Mouse (Mus musculus): Measurements from ENCODE around the gene Gfap. TPM values are rescaled to one million over a fixed set of nuclear protein-coding genes. Genes with fewer than 3 reads are reported as not detected.

Gene Gfap
- polyA plus RNA-seq, 1 experiment from 2014 or later = 0.16 TPM

DNA sequence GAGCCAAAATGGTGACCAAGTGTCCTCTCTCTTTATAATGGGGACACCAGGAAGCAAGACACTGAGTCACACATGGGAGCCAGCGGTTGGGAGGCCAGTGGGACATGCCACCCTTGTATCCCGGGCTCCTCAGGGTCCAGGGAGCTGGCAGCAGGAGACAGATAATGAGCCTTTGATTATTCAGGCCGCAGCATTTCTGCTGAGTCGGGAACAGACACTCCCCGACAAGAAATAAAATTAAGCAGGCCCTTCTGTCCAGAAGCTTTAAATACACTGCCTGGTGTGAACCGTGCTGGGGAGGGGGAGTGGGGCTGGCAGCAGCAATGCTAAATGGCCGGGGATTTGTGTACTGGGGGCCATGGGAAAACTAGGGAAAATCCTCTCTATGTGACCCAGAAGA is 10.7 kb upstream of the Gfap start:
- Histone ChIP-seq H3K27me3 (ENCODE audit: control insufficient read depth, insufficient read depth, low read length) (no peaks in the 10 kb centered on the region; the same call in 1 of the 2 replicates), H3K36me3 (ENCODE audit: control insufficient read depth, insufficient read depth, low read length) (peaks cover 73% of the 10 kb centered on the region), H3K4me3 (ENCODE audit: low read depth, low read length) (no peak overlapping the region), H3K9me3 (ENCODE audit: control insufficient read depth, low read length) (no peaks in the 10 kb centered on the region), H3K4me1 (ENCODE audit: control insufficient read depth, insufficient read depth, low read length) (no peaks in the 10 kb centered on the region), H3K9ac (ENCODE audit: low read length) (no peak overlapping the region), H3K4me2 (ENCODE audit: low read depth, severe bottlenecking) (no peak overlapping the region), H3K27ac (replicated peaks; ENCODE audit: low read depth, low read length) (no peak overlapping the region)
- ATAC-seq (ENCODE audit: insufficient number of reproducible peaks, low FRiP score, low TSS enrichment, low read depth) = no peak
- 83% methylated on average over 7 of the region's 7 CpGs for WGBS
- no peak for DNase-seq (ENCODE audit: low spot score)

DNA sequence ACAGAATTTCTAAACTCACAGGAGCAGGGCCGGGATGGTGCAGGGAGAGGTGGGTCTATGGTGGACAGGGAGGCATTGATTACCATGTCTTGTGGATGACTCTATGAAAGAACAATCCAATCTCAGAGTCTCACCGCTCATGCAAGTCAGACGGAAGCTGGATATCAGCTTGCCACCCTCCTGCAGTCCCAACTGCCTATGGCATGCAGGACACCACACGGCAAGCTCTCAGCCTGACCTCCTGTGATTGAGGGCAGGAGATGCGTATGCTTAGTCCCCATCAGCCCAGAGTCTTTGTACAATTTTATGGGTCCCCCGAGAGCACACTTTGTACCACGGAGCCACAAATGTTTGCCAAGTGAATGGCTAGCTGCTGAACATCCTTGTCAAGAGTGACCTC is 2.9 kb upstream of the Gfap start:
- no peak for ATAC-seq (ENCODE audit: insufficient number of reproducible peaks, low FRiP score, low TSS enrichment, low read depth)
- H3K4me3 ChIP-seq (ENCODE audit: low read depth, low read length) = no peak overlapping the region
- 75% methylated on average over 7 of the region's 7 CpGs for WGBS
- H3K36me3 ChIP-seq (ENCODE audit: control insufficient read depth, insufficient read depth, low read length) = peaks cover 19% of the 10 kb centered on the region
- 0 out of 2 replicates have a peak, but pooled peaks cover 3% of the 10 kb centered on the region for H3K4me1 ChIP-seq (ENCODE audit: control insufficient read depth, insufficient read depth, low read length)
- H3K9ac ChIP-seq (ENCODE audit: low read length) = no peak overlapping the region
- DNase-seq (ENCODE audit: low spot score) = no peak
- no peaks in the 10 kb centered on the region for H3K9me3 ChIP-seq (ENCODE audit: control insufficient read depth, low read length)
- H3K27me3 ChIP-seq (ENCODE audit: control insufficient read depth, insufficient read depth, low read length) = no peaks in the 10 kb centered on the region
- H3K4me2 ChIP-seq (ENCODE audit: low read depth, severe bottlenecking) = no peak overlapping the region
- H3K27ac ChIP-seq (replicated peaks; ENCODE audit: low read depth, low read length) = no peak overlapping the region

DNA sequence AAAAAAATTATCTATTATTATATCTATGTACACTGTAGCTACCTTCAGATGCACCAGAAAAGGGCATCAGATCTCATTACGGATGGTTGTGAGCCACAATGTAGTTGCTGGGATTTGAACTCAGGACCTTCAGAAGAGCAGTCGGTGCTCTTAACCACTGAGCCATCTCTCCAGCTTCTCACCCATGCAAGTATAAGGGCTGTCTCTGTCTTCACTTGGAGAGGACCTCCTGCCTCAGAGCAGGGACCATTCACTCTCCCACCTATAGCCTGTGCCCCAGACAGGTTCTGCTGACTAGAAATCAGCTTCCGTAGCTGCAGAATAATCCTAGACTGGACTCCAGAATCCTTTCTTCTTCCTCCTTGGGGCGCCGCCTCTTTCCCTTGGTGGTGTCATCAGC is 1.4 kb upstream of the Gfap start:
- H3K4me2 ChIP-seq (ENCODE audit: low read depth, severe bottlenecking) = no peak overlapping the region
- H3K36me3 ChIP-seq (ENCODE audit: control insufficient read depth, insufficient read depth, low read length) = peaks cover 6% of the 10 kb centered on the region
- ATAC-seq (ENCODE audit: insufficient number of reproducible peaks, low FRiP score, low TSS enrichment, low read depth) (no peak), DNase-seq (ENCODE audit: low spot score) (no peak)
- H3K4me1 ChIP-seq (ENCODE audit: control insufficient read depth, insufficient read depth, low read length) = 0 out of 2 replicates have a peak, but pooled peaks cover 3% of the 10 kb centered on the region
- WGBS = 79% methylated on average over 5 of the region's 5 CpGs
- H3K9ac ChIP-seq (ENCODE audit: low read length) = no peak overlapping the region
- no peaks in the 10 kb centered on the region for H3K27me3 ChIP-seq (ENCODE audit: control insufficient read depth, insufficient read depth, low read length)
- H3K4me3 ChIP-seq (ENCODE audit: low read depth, low read length) = no peak overlapping the region
- H3K9me3 ChIP-seq (ENCODE audit: control insufficient read depth, low read length) = no peaks in the 10 kb centered on the region
- H3K27ac ChIP-seq (replicated peaks; ENCODE audit: low read depth, low read length) = no peak overlapping the region

DNA sequence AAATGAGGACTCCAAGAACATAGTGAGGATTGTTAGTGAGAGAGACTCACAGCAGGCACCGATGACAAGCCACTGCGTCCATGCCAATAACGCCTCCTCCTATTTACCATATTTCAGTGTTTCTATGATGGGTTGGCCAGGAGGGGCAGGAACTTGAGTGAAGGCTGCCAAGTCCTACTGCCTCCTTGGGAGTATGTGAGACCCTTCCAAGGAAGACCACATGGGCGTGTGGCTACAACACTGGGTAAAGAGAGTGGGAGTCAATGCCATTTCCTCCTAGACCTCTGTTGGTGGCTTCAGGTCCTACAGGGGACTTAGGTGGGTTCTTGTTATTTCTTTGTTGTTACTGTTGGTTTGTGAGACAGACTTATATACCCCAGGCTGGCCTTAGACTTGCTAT is 487 bp upstream of the Gfap start:
- H3K36me3 ChIP-seq (ENCODE audit: control insufficient read depth, insufficient read depth, low read length) = peaks cover 4% of the 10 kb centered on the region; the same call in 1 of the 2 replicates
- H3K9me3 ChIP-seq (ENCODE audit: control insufficient read depth, low read length) = no peaks in the 10 kb centered on the region
- no peak for ATAC-seq (ENCODE audit: insufficient number of reproducible peaks, low FRiP score, low TSS enrichment, low read depth)
- H3K27me3 ChIP-seq (ENCODE audit: control insufficient read depth, insufficient read depth, low read length) = peaks cover under 1% of the 10 kb centered on the region
- no peak overlapping the region for H3K27ac ChIP-seq (replicated peaks; ENCODE audit: low read depth, low read length)
- DNase-seq (ENCODE audit: low spot score) = no peak
- H3K9ac ChIP-seq (ENCODE audit: low read length) = no peak overlapping the region
- 69% methylated on average over 4 of the region's 4 CpGs for WGBS
- H3K4me2 ChIP-seq (ENCODE audit: low read depth, severe bottlenecking) = no peak overlapping the region
- H3K4me1 ChIP-seq (ENCODE audit: control insufficient read depth, insufficient read depth, low read length) = 0 out of 2 replicates have a peak, but pooled peaks cover 3% of the 10 kb centered on the region
- H3K4me3 ChIP-seq (ENCODE audit: low read depth, low read length) = no peak overlapping the region

DNA sequence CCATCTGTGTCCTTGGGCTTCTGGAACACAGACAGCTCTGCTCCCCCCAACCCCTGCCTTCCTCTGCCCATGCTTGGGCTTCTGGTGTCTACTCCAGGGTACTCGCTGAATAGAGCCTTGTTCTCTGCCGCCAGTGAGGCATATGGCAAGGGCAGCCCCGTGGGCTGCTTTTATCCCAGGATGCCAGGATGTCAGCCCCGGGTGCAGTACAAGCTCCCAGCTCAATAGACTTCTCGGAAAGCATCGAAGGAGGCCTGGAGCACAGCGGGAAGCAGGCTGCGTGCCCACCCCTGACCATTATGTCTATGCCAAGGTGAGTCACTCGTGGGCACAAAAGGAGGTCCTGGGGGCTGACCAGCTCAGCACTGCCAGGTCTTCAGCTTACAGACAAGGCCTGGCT is 2.3 kb downstream of the Gfap start:
- no peak for ATAC-seq (ENCODE audit: insufficient number of reproducible peaks, low FRiP score, low TSS enrichment, low read depth)
- Histone ChIP-seq H3K4me3 (ENCODE audit: low read depth, low read length) (no peak overlapping the region), H3K4me1 (ENCODE audit: control insufficient read depth, insufficient read depth, low read length) (peaks cover 6% of the 10 kb centered on the region), H3K4me2 (ENCODE audit: low read depth, severe bottlenecking) (no peak overlapping the region), H3K9me3 (ENCODE audit: control insufficient read depth, low read length) (no peaks in the 10 kb centered on the region), H3K27ac (replicated peaks; ENCODE audit: low read depth, low read length) (no peak overlapping the region), H3K36me3 (ENCODE audit: control insufficient read depth, insufficient read depth, low read length) (no peaks in the 10 kb centered on the region), H3K9ac (ENCODE audit: low read length) (no peak overlapping the region), H3K27me3 (ENCODE audit: control insufficient read depth, insufficient read depth, low read length) (peaks cover 17% of the 10 kb centered on the region)
- no peak for DNase-seq (ENCODE audit: low spot score)
- 81% methylated on average over 9 of the region's 9 CpGs for WGBS

DNA sequence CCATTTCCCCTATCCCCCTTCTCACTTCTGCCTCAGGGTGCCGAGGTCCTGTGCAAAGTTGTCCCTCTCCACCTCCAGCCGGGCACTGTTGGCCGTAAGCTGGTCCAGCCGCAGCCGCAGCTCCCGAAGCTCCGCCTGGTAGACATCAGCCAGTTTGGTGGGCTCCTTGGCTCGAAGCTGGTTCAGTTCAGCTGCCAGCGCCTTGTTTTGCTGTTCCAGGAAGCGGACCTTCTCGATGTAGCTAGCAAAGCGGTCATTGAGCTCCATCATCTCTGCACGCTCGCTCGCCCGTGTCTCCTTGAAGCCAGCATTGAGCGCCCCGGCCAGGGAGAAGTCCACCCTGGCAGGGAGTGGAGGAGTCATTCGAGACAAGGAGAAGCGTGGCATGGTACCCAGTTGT is 4.1 kb downstream of the Gfap start:
- 74% methylated on average over 20 of the region's 20 CpGs for WGBS

DNA sequence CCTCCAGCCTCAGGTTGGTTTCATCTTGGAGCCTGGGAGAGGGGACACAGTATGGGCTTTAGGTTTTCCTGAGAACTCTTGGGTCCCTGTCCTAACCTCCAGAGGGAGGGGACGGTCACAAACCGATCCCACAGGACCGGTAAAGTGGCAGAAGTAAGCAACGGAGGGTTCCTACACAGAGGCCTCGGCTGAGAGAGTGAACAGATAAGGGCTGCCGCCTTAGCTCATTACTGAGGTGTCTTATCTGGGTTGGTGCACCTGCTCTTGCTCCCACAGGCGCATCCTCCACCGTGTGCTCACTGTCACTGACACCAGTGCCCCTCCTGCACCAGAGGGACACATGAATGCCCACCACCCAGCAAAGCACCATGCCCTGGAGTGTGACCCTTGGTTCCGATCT is 4.9 kb downstream of the Gfap start:
- Histone ChIP-seq H3K9ac (ENCODE audit: low read length) (peak overlapping the region; percentile 7; the same call in 1 of the 2 replicates), H3K27me3 (ENCODE audit: control insufficient read depth, insufficient read depth, low read length) (peaks cover 22% of the 10 kb centered on the region), H3K4me1 (ENCODE audit: control insufficient read depth, insufficient read depth, low read length) (peaks cover 6% of the 10 kb centered on the region), H3K9me3 (ENCODE audit: control insufficient read depth, low read length) (no peaks in the 10 kb centered on the region), H3K27ac (replicated peaks; ENCODE audit: low read depth, low read length) (no peak overlapping the region), H3K4me3 (ENCODE audit: low read depth, low read length) (no peak overlapping the region), H3K4me2 (ENCODE audit: low read depth, severe bottlenecking) (no peak overlapping the region), H3K36me3 (ENCODE audit: control insufficient read depth, insufficient read depth, low read length) (no peaks in the 10 kb centered on the region)
- DNase-seq (ENCODE audit: low spot score) = no peak
- 74% methylated on average over 9 of the region's 9 CpGs for WGBS
- no peak for ATAC-seq (ENCODE audit: insufficient number of reproducible peaks, low FRiP score, low TSS enrichment, low read depth)

More for the DNA sequence above, 4.1 kb downstream of the Gfap start:
- H3K4me2 ChIP-seq (ENCODE audit: low read depth, severe bottlenecking) = no peak overlapping the region
- peaks cover 22% of the 10 kb centered on the region for H3K27me3 ChIP-seq (ENCODE audit: control insufficient read depth, insufficient read depth, low read length)
- DNase-seq (ENCODE audit: low spot score) = no peak
- no peaks in the 10 kb centered on the region for H3K36me3 ChIP-seq (ENCODE audit: control insufficient read depth, insufficient read depth, low read length)
- peaks cover 6% of the 10 kb centered on the region for H3K4me1 ChIP-seq (ENCODE audit: control insufficient read depth, insufficient read depth, low read length)
- no peak overlapping the region for H3K9ac ChIP-seq (ENCODE audit: low read length)
- H3K4me3 ChIP-seq (ENCODE audit: low read depth, low read length) = no peak overlapping the region
- ATAC-seq (ENCODE audit: insufficient number of reproducible peaks, low FRiP score, low TSS enrichment, low read depth) = no peak
- H3K27ac ChIP-seq (replicated peaks; ENCODE audit: low read depth, low read length) = no peak overlapping the region
- H3K9me3 ChIP-seq (ENCODE audit: control insufficient read depth, low read length) = no peaks in the 10 kb centered on the region

DNA sequence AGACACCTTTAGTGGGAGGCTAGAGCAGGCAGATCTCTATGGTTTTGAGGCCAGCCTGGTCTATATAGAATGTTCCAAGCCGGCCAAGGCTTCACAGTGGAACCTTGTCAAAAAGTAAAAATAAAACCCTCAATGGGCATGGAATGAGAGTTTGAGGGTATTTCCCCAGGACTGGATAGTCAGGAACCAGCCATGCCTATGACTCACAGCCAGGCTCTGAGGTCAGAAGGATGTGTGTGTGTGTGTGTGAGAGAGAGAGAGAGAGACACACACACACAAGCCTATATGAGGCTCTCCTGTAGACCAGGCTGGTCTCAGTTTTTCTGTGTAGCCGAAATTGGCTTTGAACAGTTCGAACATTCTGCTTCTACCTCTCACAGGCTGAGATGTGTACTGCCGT is 6.0 kb downstream of the Gfap start:
- no peak overlapping the region for H3K9ac ChIP-seq (ENCODE audit: low read length)
- H3K36me3 ChIP-seq (ENCODE audit: control insufficient read depth, insufficient read depth, low read length) = no peaks in the 10 kb centered on the region
- H3K9me3 ChIP-seq (ENCODE audit: control insufficient read depth, low read length) = no peaks in the 10 kb centered on the region
- H3K27me3 ChIP-seq (ENCODE audit: control insufficient read depth, insufficient read depth, low read length) = peaks cover 22% of the 10 kb centered on the region
- 89% methylated on average over 4 of the region's 4 CpGs for WGBS
- no peak for ATAC-seq (ENCODE audit: insufficient number of reproducible peaks, low FRiP score, low TSS enrichment, low read depth)
- H3K27ac ChIP-seq (replicated peaks; ENCODE audit: low read depth, low read length) = no peak overlapping the region
- H3K4me2 ChIP-seq (ENCODE audit: low read depth, severe bottlenecking) = no peak overlapping the region
- H3K4me1 ChIP-seq (ENCODE audit: control insufficient read depth, insufficient read depth, low read length) = peaks cover 6% of the 10 kb centered on the region
- H3K4me3 ChIP-seq (ENCODE audit: low read depth, low read length) = no peak overlapping the region
- no peak for DNase-seq (ENCODE audit: low spot score)

DNA sequence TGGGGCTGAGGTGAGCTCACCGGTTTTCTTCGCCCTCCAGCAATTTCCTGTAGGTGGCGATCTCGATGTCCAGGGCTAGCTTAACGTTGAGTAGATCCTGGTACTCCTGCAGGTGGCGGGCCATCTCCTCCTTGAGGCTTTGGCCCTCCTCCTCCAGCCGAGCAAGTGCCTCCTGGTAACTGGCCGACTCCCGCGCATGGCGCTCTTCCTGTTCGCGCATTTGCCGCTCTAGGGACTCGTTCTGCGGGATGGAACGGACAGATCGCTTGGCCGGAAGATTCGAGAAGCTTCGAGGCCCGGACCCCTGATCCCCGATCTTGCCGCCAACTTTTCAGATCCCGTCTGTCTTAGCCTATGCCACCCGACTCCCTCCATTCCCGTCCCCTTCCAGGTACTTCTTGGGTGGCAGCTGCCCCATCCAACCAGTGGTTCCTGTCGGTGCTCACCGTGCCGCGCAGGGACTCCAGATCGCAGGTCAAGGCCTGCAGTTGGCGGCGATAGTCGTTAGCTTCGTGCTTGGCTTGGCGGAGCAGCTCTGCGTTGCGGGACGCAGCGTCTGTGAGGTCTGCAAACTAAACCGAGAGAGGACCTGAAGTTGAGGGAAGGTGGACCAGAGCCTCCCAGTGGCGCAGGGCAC is 7.6 kb downstream of the Gfap start:
- Histone ChIP-seq H3K36me3 (ENCODE audit: control insufficient read depth, insufficient read depth, low read length) (no peaks in the 10 kb centered on the region), H3K27me3 (ENCODE audit: control insufficient read depth, insufficient read depth, low read length) (peaks cover 22% of the 10 kb centered on the region), H3K9ac (ENCODE audit: low read length) (peak overlapping the region; percentile 58), H3K4me2 (ENCODE audit: low read depth, severe bottlenecking) (peak overlapping the region; percentile 67), H3K9me3 (ENCODE audit: control insufficient read depth, low read length) (no peaks in the 10 kb centered on the region), H3K27ac (replicated peaks; ENCODE audit: low read depth, low read length) (no peak overlapping the region), H3K4me3 (ENCODE audit: low read depth, low read length) (peak overlapping the region; percentile 37), H3K4me1 (ENCODE audit: control insufficient read depth, insufficient read depth, low read length) (peaks cover 6% of the 10 kb centered on the region)
- 2% methylated on average over 43 of the region's 43 CpGs for WGBS
- DNase-seq (ENCODE audit: low spot score) (peak; percentile 86), ATAC-seq (ENCODE audit: insufficient number of reproducible peaks, low FRiP score, low TSS enrichment, low read depth) (no peak)

Data from limb, embryonic 11.5 days (tissue).